Mouse (Mus musculus) gonadal fat pad, adult 2 months (tissue): ENCODE results near the gene Olfr160. TPM values are rescaled to one million over a fixed set of nuclear protein-coding genes. Genes with fewer than 3 reads are reported as not detected.

ENCODE experiments used
- DNase-seq: peaks from one replicate; pipeline ENCODE4 v3.0.0-alpha.2; 2012; ENCODE audit warnings: low read depth
- polyA plus RNA-seq: library from polyadenylated mRNA; depleted of rRNA; stranded (reverse); fragments of >200 nt; gene quantifications from 2 replicates; pipeline ENCODE4 v1.2.3, GENCODE M21; 2012; rRNA removed

The Olfr160 gene
- not detected in 2 replicates for polyA plus RNA-seq

GRCm38 (mm10) chr9:37716150-37716549 is at the start of gene Olfr160:
TSS of gene Olfr160 (minus strand) at chr9:37716250.
- no peak for DNase-seq

- DNase-seq: no peak
Observed at GRCm38 (mm10) chr9:37762541-37762940, 46.5 kb upstream of the Olfr160 start.

- DNase-seq: no peak
Observed at GRCm38 (mm10) chr9:37761728-37762127, 45.7 kb upstream of the Olfr160 start.

GRCm38 (mm10) chr9:37752006-37752405 is 36.0 kb upstream of the Olfr160 start:
- DNase-seq: no peak

GRCm38 (mm10) chr9:37751467-37751866 is 35.4 kb upstream of the Olfr160 start:
- DNase-seq: no peak

GRCm38 (mm10) chr9:37750319-37751075 is 34.4 kb upstream of the Olfr160 start:
- no peak for DNase-seq

- no peak for DNase-seq
Observed at GRCm38 (mm10) chr9:37744806-37745205, 28.8 kb upstream of the Olfr160 start, which contains the start of gene Olfr874. TSS of gene Olfr874 (plus strand) at chr9:37745106.

- no peak for DNase-seq
Observed at GRCm38 (mm10) chr9:37734310-37734709, 18.3 kb upstream of the Olfr160 start.

- DNase-seq: no peak
Observed at GRCm38 (mm10) chr9:37689970-37690686, 25.9 kb downstream of the Olfr160 start.

- no peak for DNase-seq
Observed at GRCm38 (mm10) chr9:37687941-37688303, 28.1 kb downstream of the Olfr160 start.

- DNase-seq: no peak
Observed at GRCm38 (mm10) chr9:37687288-37687940, 28.6 kb downstream of the Olfr160 start.

GRCm38 (mm10) chr9:37681123-37681522 is 34.9 kb downstream of the Olfr160 start:
- DNase-seq: no peak

GRCm38 (mm10) chr9:37675287-37675686 is 40.8 kb downstream of the Olfr160 start:
- no peak for DNase-seq

GRCm38 (mm10) chr9:37670261-37670660 is 45.8 kb downstream of the Olfr160 start:
- peak; percentile 97 for DNase-seq

- DNase-seq: no peak
Observed at GRCm38 (mm10) chr9:37669678-37670077, 46.4 kb downstream of the Olfr160 start.

GRCm38 (mm10) chr9:37669115-37669514 is 46.9 kb downstream of the Olfr160 start, which contains the start of gene Panx3:
TSS of gene Panx3 (minus strand) at chr9:37669235.
- DNase-seq: peak; percentile 73

GRCm38 (mm10) chr9:37666045-37666444 is 50.0 kb downstream of the Olfr160 start:
- no peak for DNase-seq

GRCm38 (mm10) chr9:37664604-37665003 is 51.4 kb downstream of the Olfr160 start:
- no peak for DNase-seq

GRCm38 (mm10) chr9:37663210-37663609 is 52.8 kb downstream of the Olfr160 start:
- no peak for DNase-seq

- DNase-seq: no peak
Observed at GRCm38 (mm10) chr9:37659413-37659812, 56.6 kb downstream of the Olfr160 start.
